Mouse (Mus musculus): ENCODE measurements at regions not wholly inside any gene's neighbourhood (a gene's known extent, or its start where the extent isn't known, plus 50 kb on each side); places are given as distances from the start of the nearest gene placed in this dataset.

- no peaks in the 10 kb centered on the region for H3K9me3 ChIP-seq (ENCODE audit: control insufficient read depth, low read length)
- no peak overlapping the region for H3K4me2 ChIP-seq (ENCODE audit: low read depth, low read length)
- WGBS: 90% methylated on average over 2 of the region's 2 CpGs
- no peaks in the 10 kb centered on the region for H3K27me3 ChIP-seq (ENCODE audit: control insufficient read depth, insufficient read depth, low read length)
- no peak for ATAC-seq (ENCODE audit: low read depth)
- H3K4me1 ChIP-seq (ENCODE audit: control insufficient read depth, insufficient read depth, low read length): no peaks in the 10 kb centered on the region
- H3K4me3 ChIP-seq (ENCODE audit: low read depth, low read length): no peak overlapping the region
- no peaks in the 10 kb centered on the region for H3K36me3 ChIP-seq (ENCODE audit: control insufficient read depth, insufficient read depth, low read length)
- no peak overlapping the region for H3K27ac ChIP-seq (ENCODE audit: low read depth, low read length)
- H3K9ac ChIP-seq (replicated peaks; ENCODE audit: low read depth, low read length): no peak overlapping the region
These were observed 543.4 kb downstream of the Brinp1 start for GRCm38 (mm10) chr4:68410785-68411184.

GRCm38 (mm10) chr4:68404364-68404763 lies 549.8 kb downstream of the Brinp1 start:
- Histone ChIP-seq H3K9ac (replicated peaks; ENCODE audit: low read depth, low read length) (no peak overlapping the region), H3K4me2 (ENCODE audit: low read depth, low read length) (no peak overlapping the region), H3K36me3 (ENCODE audit: control insufficient read depth, insufficient read depth, low read length) (no peaks in the 10 kb centered on the region), H3K27me3 (ENCODE audit: control insufficient read depth, insufficient read depth, low read length) (no peaks in the 10 kb centered on the region), H3K9me3 (ENCODE audit: control insufficient read depth, low read length) (no peaks in the 10 kb centered on the region), H3K27ac (ENCODE audit: low read depth, low read length) (no peak overlapping the region), H3K4me1 (ENCODE audit: control insufficient read depth, insufficient read depth, low read length) (no peaks in the 10 kb centered on the region), H3K4me3 (ENCODE audit: low read depth, low read length) (no peak overlapping the region)
- 52% methylated on average over 3 of the region's 3 CpGs for WGBS
- ATAC-seq (ENCODE audit: low read depth): peak; percentile 58; the same call in 1 of the 2 replicates

GRCm38 (mm10) chr4:68387097-68387496 lies 567.1 kb downstream of the Brinp1 start:
- no peak overlapping the region for H3K4me3 ChIP-seq (ENCODE audit: low read depth, low read length)
- 92% methylated on average over 7 of the region's 7 CpGs for WGBS
- no peak for ATAC-seq (ENCODE audit: low read depth)

GRCm38 (mm10) chr4:68382007-68382406 lies 572.2 kb downstream of the Brinp1 start:
- H3K27me3 ChIP-seq (ENCODE audit: control insufficient read depth, insufficient read depth, low read length): no peaks in the 10 kb centered on the region
- no peak overlapping the region for H3K4me2 ChIP-seq (ENCODE audit: low read depth, low read length)
- ATAC-seq (ENCODE audit: low read depth): no peak
- 70% methylated on average over 1 of the region's 1 CpGs for WGBS
- no peak overlapping the region for H3K27ac ChIP-seq (ENCODE audit: low read depth, low read length)
- H3K9me3 ChIP-seq (ENCODE audit: control insufficient read depth, low read length): no peaks in the 10 kb centered on the region
- H3K4me1 ChIP-seq (ENCODE audit: control insufficient read depth, insufficient read depth, low read length): no peaks in the 10 kb centered on the region
- H3K36me3 ChIP-seq (ENCODE audit: control insufficient read depth, insufficient read depth, low read length): no peaks in the 10 kb centered on the region
- no peak overlapping the region for H3K4me3 ChIP-seq (ENCODE audit: low read depth, low read length)
- no peak overlapping the region for H3K9ac ChIP-seq (replicated peaks; ENCODE audit: low read depth, low read length)

More at GRCm38 (mm10) chr4:68387097-68387496, 567.1 kb downstream of the Brinp1 start:
- Histone ChIP-seq H3K36me3 (ENCODE audit: control insufficient read depth, insufficient read depth, low read length) (no peaks in the 10 kb centered on the region), H3K9me3 (ENCODE audit: control insufficient read depth, low read length) (no peaks in the 10 kb centered on the region), H3K4me2 (ENCODE audit: low read depth, low read length) (no peak overlapping the region), H3K9ac (replicated peaks; ENCODE audit: low read depth, low read length) (no peak overlapping the region), H3K27ac (ENCODE audit: low read depth, low read length) (no peak overlapping the region), H3K4me1 (ENCODE audit: control insufficient read depth, insufficient read depth, low read length) (no peaks in the 10 kb centered on the region), H3K27me3 (ENCODE audit: control insufficient read depth, insufficient read depth, low read length) (no peaks in the 10 kb centered on the region)

- no peaks in the 10 kb centered on the region for H3K4me1 ChIP-seq (ENCODE audit: control insufficient read depth, insufficient read depth, low read length)
- no peaks in the 10 kb centered on the region for H3K9me3 ChIP-seq (ENCODE audit: control insufficient read depth, low read length)
- 88% methylated on average over 2 of the region's 2 CpGs for WGBS
- H3K9ac ChIP-seq (replicated peaks; ENCODE audit: low read depth, low read length): no peak overlapping the region
- no peak for ATAC-seq (ENCODE audit: low read depth)
- no peaks in the 10 kb centered on the region for H3K36me3 ChIP-seq (ENCODE audit: control insufficient read depth, insufficient read depth, low read length)
- no peaks in the 10 kb centered on the region for H3K27me3 ChIP-seq (ENCODE audit: control insufficient read depth, insufficient read depth, low read length)
- no peak overlapping the region for H3K4me3 ChIP-seq (ENCODE audit: low read depth, low read length)
- no peak overlapping the region for H3K4me2 ChIP-seq (ENCODE audit: low read depth, low read length)
- H3K27ac ChIP-seq (ENCODE audit: low read depth, low read length): no peak overlapping the region
These were observed 586.2 kb downstream of the Brinp1 start for GRCm38 (mm10) chr4:68367983-68368382.

GRCm38 (mm10) chr4:68319575-68319974 lies 634.6 kb downstream of the Brinp1 start:
- Histone ChIP-seq H3K4me2 (ENCODE audit: low read depth, low read length) (no peak overlapping the region), H3K4me1 (ENCODE audit: control insufficient read depth, insufficient read depth, low read length) (no peaks in the 10 kb centered on the region), H3K27ac (ENCODE audit: low read depth, low read length) (no peak overlapping the region), H3K9ac (replicated peaks; ENCODE audit: low read depth, low read length) (no peak overlapping the region), H3K4me3 (ENCODE audit: low read depth, low read length) (no peak overlapping the region), H3K36me3 (ENCODE audit: control insufficient read depth, insufficient read depth, low read length) (no peaks in the 10 kb centered on the region), H3K9me3 (ENCODE audit: control insufficient read depth, low read length) (no peaks in the 10 kb centered on the region), H3K27me3 (ENCODE audit: control insufficient read depth, insufficient read depth, low read length) (no peaks in the 10 kb centered on the region)
- 46% methylated on average over 3 of the region's 3 CpGs for WGBS
- no peak for ATAC-seq (ENCODE audit: low read depth)

- H3K27me3 ChIP-seq (ENCODE audit: control insufficient read depth, insufficient read depth, low read length): no peaks in the 10 kb centered on the region
- ATAC-seq (ENCODE audit: low read depth): no peak
- 93% methylated on average over 4 of the region's 4 CpGs for WGBS
- H3K4me1 ChIP-seq (ENCODE audit: control insufficient read depth, insufficient read depth, low read length): no peaks in the 10 kb centered on the region
- H3K4me3 ChIP-seq (ENCODE audit: low read depth, low read length): no peak overlapping the region
- no peak overlapping the region for H3K9ac ChIP-seq (replicated peaks; ENCODE audit: low read depth, low read length)
- H3K9me3 ChIP-seq (ENCODE audit: control insufficient read depth, low read length): no peaks in the 10 kb centered on the region
- H3K4me2 ChIP-seq (ENCODE audit: low read depth, low read length): no peak overlapping the region
- no peaks in the 10 kb centered on the region for H3K36me3 ChIP-seq (ENCODE audit: control insufficient read depth, insufficient read depth, low read length)
- no peak overlapping the region for H3K27ac ChIP-seq (ENCODE audit: low read depth, low read length)
These were observed 641.4 kb downstream of the Brinp1 start for GRCm38 (mm10) chr4:68312751-68313150.

- H3K27me3 ChIP-seq (ENCODE audit: control insufficient read depth, insufficient read depth, low read length): no peaks in the 10 kb centered on the region
- 45% methylated on average over 1 of the region's 1 CpGs for WGBS
- no peak overlapping the region for H3K9ac ChIP-seq (replicated peaks; ENCODE audit: low read depth, low read length)
- H3K36me3 ChIP-seq (ENCODE audit: control insufficient read depth, insufficient read depth, low read length): no peaks in the 10 kb centered on the region
- H3K4me2 ChIP-seq (ENCODE audit: low read depth, low read length): no peak overlapping the region
- ATAC-seq (ENCODE audit: low read depth): no peak
- H3K4me3 ChIP-seq (ENCODE audit: low read depth, low read length): no peak overlapping the region
- H3K27ac ChIP-seq (ENCODE audit: low read depth, low read length): no peak overlapping the region
- no peaks in the 10 kb centered on the region for H3K9me3 ChIP-seq (ENCODE audit: control insufficient read depth, low read length)
- no peaks in the 10 kb centered on the region for H3K4me1 ChIP-seq (ENCODE audit: control insufficient read depth, insufficient read depth, low read length)
These were observed 669.4 kb downstream of the Brinp1 start for GRCm38 (mm10) chr4:68284845-68285244.

GRCm38 (mm10) chr4:68280903-68281302 lies 673.3 kb downstream of the Brinp1 start:
- H3K27me3 ChIP-seq (ENCODE audit: control insufficient read depth, insufficient read depth, low read length): no peaks in the 10 kb centered on the region
- ATAC-seq (ENCODE audit: low read depth): no peak
- no peaks in the 10 kb centered on the region for H3K4me1 ChIP-seq (ENCODE audit: control insufficient read depth, insufficient read depth, low read length)
- H3K9me3 ChIP-seq (ENCODE audit: control insufficient read depth, low read length): no peaks in the 10 kb centered on the region
- no peaks in the 10 kb centered on the region for H3K36me3 ChIP-seq (ENCODE audit: control insufficient read depth, insufficient read depth, low read length)
- H3K9ac ChIP-seq (replicated peaks; ENCODE audit: low read depth, low read length): no peak overlapping the region
- WGBS: 61% methylated on average over 1 of the region's 1 CpGs
- H3K4me3 ChIP-seq (ENCODE audit: low read depth, low read length): no peak overlapping the region
- H3K4me2 ChIP-seq (ENCODE audit: low read depth, low read length): no peak overlapping the region
- no peak overlapping the region for H3K27ac ChIP-seq (ENCODE audit: low read depth, low read length)

Measured in neural tube, embryonic 14.5 days (tissue).